Mouse (Mus musculus) regulatory T cell (primary cell): ENCODE results near the gene Hrh2.

Experiments
- in situ Hi-C: fragments of 300-600 bp; cut with MboI, MseI; formaldehyde crosslinking; loops from one replicate; pipeline ENCODE4 v1.15.1; 2025; ENCODE audit warnings: high pct_unique_total_duplicates

Gene Hrh2

DNA sequence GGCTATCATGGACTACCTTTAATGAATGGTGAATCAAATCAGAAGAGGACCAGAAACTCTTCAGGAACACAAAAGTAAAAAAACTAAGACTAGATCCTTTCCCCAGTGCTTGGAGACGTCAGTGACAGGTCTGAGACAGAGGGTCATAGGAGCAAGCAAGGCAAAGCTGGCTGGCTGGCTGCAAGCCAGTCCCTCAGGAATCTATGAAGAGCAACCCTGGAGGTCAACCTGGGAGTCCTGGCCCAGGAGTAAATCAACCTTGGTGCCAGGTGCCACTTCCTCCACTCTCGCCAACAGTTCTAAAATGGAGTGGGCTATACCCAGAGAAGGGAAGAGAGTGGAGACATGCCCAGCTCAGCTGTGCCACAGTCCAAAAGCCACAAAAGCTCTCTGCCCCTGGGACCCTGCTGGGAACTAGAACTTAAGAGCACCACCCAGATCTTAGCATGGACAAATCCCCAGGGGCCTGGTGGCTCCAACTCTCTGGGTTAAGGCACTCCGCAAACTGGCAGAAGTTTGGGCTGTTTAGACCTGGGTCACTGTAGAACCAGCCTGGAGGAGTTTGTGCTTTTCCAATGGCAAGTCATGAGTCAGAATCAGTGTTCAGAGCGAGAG is 15.4 kb upstream of the Hrh2 start:
- in situ Hi-C loops, result no loop called here

DNA sequence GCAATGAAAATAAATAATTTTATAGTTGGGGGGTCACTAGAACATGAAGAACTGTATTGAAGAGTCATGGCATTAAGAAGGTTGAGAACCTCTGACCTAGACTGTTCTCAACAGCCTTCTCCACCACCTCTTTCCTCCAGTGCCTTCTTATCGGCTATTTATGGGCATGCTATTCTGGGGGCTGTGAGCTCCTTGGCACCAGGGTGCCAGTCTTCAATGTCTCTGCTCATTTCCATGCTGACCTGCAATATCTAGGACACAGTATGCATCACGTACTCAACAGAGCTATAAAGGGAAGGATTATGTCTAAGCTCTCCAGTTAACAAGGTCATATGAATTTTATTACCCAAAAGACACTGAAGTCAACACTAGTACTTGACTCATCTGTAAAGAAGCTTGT is 14.6 kb upstream of the Hrh2 start:
- in situ Hi-C loops, result no loop called here

DNA sequence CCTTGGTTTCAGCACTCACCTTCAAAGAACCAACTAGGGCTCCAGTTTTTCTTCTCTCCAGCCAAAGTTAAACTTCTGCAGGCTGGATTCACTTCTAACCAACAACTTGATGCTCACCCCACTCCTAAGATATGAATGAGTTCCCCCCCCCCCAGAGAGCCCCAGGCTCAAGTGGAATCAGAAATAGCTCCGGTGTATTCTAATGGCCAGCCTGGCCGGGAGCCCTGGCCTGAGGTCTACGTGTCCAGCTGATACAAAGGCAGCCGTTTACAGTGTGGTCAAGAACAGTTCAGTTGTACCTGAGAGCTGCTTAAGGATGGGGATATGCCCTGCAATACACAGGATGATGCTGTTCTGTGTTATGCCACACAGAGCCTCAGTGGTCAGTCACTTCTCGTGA is 13.3 kb upstream of the Hrh2 start:
- in situ Hi-C loops, result no loop called here

DNA sequence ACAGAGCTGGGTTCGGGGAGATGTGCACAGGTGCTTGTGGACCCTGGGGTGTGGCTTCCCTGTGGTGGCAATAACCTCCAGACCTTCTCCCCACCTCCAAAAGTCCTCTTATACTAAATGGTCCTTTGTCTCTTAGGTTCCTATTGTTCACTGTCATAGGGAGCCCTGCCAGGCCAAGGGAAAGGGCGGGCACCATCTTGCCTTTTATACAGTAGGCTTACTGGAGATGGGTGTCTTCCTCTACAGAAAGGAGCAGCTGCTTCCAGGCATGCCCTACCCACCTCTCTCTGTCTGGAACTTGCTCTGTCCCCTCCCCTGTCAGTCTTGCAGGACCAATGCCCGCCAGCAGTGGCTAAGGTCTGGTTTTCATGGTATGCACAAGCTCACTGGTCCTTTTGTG is 12.0 kb upstream of the Hrh2 start:
- in situ Hi-C loops, result loop anchor here (5.0 kb wide), 1 partner anchor 37 kb away; no protein-coding TSS in a partner anchor

DNA sequence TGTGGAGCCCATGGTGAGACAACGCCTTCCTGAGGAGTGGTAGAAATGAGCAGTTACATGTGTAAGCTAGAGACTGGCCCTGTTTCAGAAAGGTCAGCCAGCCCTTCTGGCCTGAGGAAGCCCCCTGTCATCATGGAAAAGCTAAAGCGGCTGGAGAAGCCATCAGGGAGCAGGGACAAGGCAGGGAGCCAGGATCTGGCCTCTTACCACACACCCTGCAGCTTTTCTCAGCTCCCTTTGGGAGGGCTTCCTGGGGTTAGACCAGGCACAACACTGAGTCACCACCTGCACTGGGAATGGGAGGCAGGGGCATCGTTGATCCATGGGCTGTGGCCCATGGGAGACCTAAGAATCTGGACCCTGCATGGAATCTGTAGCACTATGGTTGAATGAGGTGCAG is 11.5 kb upstream of the Hrh2 start:
- in situ Hi-C loops, result loop anchor here (5.0 kb wide), 1 partner anchor 37 kb away; no protein-coding TSS in a partner anchor

DNA sequence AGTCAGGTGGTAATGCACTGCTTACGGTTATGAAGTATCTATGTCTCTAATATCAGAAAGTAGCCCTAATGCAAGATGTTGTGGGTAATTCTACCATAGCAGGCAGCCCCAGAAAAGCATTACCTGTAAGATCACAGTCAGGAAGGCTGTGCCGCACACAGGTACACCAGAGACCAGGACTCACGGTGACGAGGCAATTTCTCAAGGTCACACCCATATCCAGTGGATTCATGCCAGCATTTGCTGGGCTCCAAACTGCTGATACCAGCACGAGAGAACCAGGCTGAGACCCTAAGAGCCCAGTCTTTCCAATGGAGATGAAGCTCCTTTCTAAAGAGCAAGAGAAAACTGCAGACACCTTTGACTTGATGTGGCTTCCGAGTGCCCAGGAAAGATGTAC is 10.6 kb upstream of the Hrh2 start:
- in situ Hi-C loops, result loop anchor here (5.0 kb wide), 1 partner anchor 36 kb away; no protein-coding TSS in a partner anchor

DNA sequence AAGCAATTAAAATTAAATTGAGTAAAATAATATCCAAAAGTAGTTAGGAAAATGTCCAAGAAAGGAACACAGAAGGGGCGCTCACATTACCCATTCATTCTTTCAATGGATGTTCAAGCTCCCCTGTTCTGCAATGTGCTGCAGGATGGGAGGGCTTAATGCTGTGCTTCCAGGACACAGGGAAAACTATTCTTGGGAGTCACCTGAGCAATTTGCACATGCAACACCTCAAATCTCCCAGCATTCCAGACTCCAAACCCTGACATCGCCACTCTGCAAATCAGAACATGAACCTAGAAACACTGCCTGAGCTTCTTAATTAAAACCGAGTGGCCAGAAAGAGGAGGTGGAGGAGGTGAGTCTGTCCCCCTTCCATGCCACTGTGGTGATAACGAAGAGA is 10.0 kb upstream of the Hrh2 start:
- in situ Hi-C loops, result loop anchor here (5.0 kb wide), 1 partner anchor 35 kb away; no protein-coding TSS in a partner anchor

DNA sequence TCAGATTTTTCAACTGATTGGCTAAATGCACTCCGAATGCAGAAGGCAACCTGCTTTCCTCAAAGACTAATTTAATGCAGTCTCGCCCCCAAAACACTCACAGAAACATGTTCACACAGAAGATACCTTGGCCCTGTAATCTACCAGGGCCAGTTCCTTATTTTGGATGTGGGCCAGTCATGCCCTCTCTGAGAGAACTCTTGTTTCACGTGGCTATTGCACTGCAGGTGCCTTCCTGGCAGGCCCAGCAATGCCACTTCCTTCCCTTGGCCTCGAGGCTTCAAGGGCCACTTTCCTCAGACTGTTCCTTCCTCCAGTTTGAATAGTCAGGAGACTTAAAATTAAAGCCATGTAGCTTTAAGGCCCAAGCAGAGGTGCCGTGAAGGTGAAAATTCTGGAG is 5.5 kb upstream of the Hrh2 start:
- in situ Hi-C loops, result no loop called here

DNA sequence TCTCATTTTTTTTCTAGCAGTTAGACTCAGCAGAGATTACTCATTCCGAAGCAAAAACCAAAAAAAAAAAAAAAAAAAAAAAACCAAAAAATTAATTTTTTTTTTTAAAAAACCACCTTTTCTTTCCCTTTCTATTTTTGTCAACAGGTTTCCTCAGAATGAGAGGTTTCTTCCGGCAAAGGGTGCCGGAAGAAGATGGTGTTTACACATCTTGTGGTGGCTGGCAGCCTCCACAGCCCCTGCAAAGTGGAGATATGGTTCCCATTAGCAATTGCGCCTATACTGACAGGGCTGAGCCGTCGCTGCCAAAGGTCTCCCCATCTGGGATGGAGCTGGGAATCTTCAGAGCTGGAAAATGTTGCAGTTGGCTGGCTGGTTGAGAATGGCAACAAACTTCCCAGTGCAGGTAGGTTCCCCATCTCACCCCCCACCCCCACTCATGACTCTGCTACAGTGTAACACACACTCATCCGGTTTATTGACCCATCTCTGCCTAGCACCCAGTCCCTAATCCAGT is 3.7 kb upstream of the Hrh2 start:
- in situ Hi-C loops, result no loop called here

DNA sequence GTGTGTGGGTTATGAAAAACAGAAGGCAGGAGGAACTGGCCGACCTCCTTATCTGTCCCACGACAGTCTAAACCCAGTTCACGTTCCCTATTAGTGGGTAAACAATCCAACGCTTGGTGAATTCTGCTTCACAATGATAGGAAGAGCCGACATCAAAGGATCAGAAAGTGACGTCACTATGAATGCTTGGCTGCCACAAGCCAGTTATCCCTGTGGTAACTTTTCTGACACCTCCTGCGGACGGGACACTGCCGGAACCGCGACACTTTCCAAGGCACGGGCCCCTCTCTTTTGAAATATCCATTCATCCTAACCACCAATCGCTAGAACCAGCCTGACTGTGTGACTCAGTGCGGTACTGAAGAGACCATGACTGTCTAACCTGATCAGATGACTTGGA is 2.0 kb upstream of the Hrh2 start:
- in situ Hi-C loops, result no loop called here

DNA sequence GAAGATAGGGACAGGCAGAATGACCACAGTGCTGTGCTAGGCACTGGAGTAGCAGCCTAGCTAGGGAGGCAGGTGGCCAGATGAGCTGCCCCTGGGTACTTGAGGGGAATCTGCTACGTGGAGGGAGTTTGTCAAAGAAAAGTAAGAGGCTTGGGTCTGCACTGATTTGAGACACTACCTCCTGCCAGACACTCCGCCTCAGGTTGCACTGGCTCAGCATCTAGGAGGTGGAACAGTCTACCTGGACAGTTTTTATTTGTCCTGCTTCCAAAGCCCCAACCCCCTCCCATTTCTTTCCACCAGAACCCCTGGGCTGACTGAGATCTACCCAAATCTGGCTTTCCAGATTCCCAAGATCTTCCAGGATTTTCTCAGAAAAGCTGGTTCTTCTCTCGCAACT is 748 bp upstream of the Hrh2 start:
- in situ Hi-C loops, result no loop called here

DNA sequence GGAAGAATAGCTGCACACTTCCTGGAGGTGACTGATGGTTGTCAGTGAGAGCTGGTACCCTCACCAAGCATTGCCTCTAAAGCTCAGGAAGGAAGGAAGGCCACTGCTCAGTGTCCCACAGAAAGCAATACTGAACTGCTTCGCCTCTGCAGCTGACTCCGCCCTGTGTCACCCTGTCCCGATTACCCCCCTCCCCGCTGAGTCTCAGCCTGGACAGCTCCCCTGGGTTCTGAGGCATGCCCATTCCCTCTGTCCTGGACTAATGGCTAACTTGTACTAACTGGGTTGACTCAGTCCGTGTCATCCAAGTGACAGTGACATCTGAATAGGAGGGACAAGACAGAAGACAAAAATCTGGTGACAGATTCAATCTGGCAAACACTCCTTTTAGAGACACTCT is 1.7 kb downstream of the Hrh2 start:
- in situ Hi-C loops, result no loop called here

DNA sequence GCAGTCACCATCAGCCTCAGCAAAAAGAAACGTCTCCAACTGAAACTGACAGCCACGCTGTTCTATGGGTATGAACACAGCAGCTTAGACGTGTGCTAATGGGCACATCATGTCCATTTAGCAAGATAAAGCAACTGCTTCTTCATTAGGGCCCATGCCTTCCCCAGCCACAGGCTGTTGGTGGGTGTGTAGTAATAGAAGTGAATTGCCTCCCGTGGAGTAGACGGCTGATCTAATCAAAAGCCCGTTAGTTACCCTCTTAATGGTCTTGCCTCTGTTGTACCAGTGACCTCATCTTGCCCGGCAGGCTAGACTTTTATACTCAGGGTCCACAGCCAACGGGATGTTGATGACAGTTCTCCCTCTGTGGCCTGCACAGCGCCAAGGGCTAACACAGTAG is 7.1 kb downstream of the Hrh2 start:
- in situ Hi-C loops, result no loop called here

DNA sequence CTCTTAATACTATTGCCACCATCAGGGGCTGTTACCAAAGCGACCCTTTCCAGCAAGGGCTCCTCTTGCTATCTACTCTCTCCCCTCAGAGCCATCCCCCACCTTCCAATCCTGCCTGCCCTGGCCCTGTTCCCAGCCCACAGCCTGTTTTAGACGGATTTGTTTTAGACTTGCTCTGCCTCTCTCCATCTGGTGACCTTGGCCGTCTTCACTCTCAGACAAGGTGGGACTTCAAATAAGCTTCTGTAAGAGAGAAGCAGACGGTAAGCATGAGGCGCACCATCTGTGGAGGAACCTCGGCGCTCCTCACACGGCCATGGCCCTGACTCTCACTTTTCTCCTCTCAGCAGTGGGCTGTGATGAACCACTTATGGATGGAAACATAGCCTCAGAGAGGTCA is 10.5 kb downstream of the Hrh2 start:
- in situ Hi-C loops, result no loop called here

DNA sequence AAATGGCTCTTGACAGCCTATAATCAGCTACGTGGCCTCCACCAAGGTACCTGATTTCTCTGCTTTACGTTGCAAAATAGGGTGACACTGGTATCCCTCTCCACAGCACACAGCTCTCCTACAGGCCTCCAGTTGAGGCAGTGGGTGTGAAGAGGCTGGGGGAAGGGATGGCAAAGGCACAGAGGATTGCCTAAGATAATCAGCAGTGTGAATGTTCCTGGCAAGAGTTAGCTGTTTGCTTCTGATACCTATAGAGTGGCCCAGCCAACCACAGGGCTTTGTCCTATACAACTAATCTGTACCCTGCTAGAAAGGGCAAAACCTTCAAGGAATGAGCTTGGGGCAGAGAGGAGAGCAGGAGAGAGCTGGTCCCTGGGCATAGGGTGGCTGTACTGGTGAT is 11.5 kb downstream of the Hrh2 start:
- in situ Hi-C loops, result no loop called here

DNA sequence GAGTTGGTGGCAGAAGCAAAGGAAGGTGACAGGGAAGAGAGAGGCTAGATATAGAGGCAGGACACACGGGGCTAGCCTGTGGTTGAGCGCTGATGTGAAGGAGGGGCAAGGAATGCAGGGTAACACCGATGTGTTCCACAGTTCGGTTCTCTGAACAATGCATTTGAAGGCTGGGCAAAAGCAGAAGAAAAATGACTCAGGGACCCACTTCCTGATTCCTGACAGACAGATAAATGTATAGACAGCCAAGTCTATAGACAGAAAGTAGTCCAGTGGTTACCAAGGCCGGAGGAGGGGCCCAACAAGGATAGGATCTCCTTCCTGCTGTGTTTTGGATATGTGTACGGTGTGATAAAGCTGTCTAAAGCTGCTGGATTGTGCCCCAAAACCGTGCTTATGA is 13.3 kb downstream of the Hrh2 start:
- in situ Hi-C loops, result no loop called here

DNA sequence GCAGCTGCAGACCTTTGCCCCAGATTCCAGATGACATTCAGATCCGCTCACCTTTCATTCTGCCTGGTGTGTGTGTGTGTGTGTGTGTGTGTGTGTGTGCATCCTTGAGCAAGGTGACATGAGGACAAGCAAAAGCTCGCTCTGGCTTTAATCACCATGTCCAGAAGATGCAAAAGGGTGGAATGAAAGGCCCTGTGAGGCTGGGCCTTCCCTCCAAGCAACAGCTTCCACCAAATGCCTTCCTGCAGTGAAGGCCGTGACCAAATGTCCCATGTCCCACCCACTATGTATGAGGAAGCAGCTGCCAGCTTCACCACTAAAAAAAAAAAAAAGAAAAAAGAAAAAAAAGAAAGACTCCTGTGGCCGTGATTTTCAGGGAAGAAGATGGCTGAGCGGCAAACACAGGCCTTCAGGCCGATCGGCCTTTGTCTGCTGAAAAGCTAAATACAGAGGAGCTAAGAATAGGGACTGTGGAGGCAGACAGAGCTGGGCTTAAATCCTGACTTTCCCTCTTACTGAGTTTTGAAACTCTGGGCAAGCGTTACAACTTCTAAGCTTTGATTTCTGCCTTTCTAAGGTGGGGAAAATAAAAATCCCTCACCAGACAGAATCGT is 14.3 kb downstream of the Hrh2 start:
- in situ Hi-C loops, result no loop called here

DNA sequence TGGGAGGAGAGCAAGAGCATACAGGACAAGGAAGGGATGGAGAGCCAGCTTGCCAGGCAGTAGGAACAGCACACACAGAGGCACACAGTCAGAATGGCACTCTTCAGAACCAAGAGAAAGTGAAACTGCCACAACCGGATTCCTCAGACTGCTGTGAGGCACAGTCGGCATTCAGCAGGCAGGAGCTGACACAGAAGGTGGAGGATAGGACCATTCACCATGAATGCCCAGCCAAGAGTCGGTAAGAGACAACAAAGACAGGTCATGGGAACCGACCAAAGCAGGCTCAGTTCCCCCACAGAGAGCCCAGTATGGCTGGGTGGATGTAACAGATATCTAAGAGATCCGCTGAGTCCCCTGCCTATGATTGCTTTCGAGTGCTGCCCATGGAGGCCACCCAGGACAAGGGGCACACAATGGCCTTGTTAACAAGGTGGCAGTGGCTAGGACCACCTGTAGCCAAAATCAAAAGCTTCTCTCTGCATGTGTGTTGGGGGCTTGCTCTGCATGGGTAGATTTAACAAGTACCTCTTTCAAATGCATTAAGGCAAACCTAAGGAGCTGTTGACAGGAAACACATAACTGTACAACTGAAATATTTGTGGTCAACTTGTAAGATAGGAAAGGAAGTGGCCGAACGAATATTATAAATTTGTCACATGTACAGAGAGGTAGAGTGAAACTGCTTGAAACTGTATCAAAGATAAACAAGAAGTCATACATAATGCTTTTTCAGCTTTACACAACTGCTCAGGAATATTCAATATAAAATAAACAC is 17.7 kb downstream of the Hrh2 start:
- in situ Hi-C loops, result no loop called here

DNA sequence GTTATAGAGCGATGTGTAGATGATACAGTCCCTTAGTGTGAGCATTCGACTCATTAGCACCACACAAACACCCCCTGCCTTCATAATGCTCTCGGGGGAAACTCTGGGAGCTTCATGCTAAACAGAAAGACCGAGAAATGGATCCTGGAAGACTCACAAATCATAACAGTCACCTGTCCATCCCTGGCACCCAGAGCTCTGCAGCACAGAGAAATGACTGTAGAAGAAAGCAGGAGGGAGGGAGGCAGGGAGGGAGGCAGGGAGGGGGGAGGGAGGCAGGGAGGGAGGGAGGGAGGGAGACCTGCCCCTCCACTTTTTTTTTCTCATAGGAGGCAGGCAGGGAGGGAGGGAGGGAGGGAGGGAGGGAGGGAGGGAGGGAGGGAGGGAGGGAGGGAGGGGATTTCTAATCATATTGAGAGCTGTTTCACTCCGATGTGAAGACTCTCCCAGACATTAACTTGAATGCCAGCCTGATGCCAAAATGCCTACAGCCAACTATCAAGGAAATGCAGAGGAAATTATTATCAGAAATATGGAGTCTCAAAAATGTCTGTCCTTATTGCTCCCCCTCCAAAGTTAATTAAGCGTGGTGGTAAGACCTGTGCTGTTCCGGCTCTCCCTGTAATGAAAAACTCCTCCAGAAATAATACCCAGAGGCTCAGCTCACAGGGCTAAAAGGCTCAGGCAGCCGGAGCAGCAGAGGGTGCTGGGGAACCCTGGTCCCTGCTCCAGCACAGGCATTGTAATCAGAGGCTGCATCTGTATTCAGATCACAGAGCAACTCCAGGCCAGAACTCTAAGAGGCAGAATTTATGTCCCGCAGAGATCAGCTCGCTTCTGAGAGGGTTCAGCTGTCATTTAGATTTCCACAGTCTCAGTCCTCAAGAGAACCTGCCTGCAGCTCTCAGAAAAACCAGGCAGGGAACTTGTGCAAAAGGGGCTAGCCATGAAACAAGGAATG is 19.9 kb downstream of the Hrh2 start:
- in situ Hi-C loops, result no loop called here

DNA sequence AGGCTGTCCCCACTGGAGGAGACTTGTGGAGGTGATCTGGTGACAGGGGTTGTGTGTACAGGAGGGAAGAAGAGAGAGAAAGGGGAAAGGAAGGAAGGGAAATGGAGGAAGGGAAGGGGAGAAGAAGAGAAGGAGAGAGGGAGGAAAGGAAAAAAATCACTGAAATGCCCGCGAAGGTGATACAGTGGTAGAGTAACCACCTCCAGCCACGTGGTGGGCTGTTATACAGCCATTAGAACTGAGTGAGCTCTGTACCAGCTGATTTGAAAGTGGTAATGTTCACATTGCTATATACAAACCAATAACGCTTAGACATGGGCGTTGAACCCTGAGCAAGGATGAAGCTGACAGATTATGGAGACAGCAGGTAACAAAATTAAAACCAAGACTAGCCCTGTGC is 20.6 kb downstream of the Hrh2 start:
- in situ Hi-C loops, result no loop called here

DNA sequence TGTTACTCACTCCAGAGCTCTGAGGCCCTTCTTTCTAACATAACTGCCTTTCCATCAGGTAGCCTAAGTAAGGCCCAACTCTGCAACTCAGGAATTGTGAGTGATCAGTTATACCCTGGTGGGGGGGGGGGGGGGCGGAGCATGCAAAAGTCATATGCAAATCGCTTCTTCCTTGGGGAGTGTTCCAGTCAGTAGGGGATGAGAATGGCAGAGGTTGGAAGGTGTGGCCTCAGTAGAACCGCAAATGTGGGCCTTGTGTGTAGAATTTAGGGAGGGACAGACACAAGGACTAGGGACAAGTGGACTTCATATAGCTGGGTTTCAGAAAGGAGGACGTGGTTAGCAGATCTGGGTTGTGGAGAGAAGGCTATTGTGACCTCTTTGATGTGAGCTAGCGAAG is 23.3 kb downstream of the Hrh2 start:
- in situ Hi-C loops, result loop anchor here (5.0 kb wide), 1 partner anchor 33 kb away; no protein-coding TSS in a partner anchor
